Mouse (Mus musculus) G1E-ER4 (cell line): ENCODE measurements around the gene Oscar. TPM values are rescaled to one million over a fixed set of nuclear protein-coding genes. Genes with fewer than 3 reads are reported as not detected.

ENCODE experiments used
- GATA1 ChIP-seq: IDR thresholded peaks from one replicate; pipeline ENCODE4 v1.8.0; 2012; ENCODE audit warnings: low read length, inconsistent platforms
- polyA plus RNA-seq: library from polyadenylated mRNA; stranded (reverse); fragments of >175 nt; gene quantifications from 2 replicates; pipeline ENCODE4 v1.2.3, GENCODE M21; 2012

The Oscar gene
- not detected in 2 replicates for polyA plus RNA-seq

- TF ChIP-seq GATA1: no peak
Measured at GRCm38 (mm10) chr7:3616057-3616388, at the start of gene Oscar. Oscar (minus strand) TSS chr7:3616157.

GRCm38 (mm10) chr7:3665215-3666114 lies 49.5 kb upstream of the Oscar start, which contains the start of gene Leng1:
Leng1 (minus strand) TSS chr7:3665840.
- no peak for TF ChIP-seq GATA1

GRCm38 (mm10) chr7:3664524-3665214 lies 48.7 kb upstream of the Oscar start:
- no peak for TF ChIP-seq GATA1

GRCm38 (mm10) chr7:3658578-3658977 lies 42.6 kb upstream of the Oscar start:
- TF ChIP-seq GATA1: no peak

- no peak for TF ChIP-seq GATA1
Measured at GRCm38 (mm10) chr7:3656966-3657365, 41.0 kb upstream of the Oscar start.

GRCm38 (mm10) chr7:3646641-3647040 lies 30.7 kb upstream of the Oscar start:
- no peak for TF ChIP-seq GATA1

GRCm38 (mm10) chr7:3646188-3646587 lies 30.2 kb upstream of the Oscar start:
- no peak for TF ChIP-seq GATA1

- no peak for TF ChIP-seq GATA1
Measured at GRCm38 (mm10) chr7:3645488-3646025, 29.6 kb upstream of the Oscar start.

- TF ChIP-seq GATA1: no peak
Measured at GRCm38 (mm10) chr7:3644672-3645487, 28.9 kb upstream of the Oscar start, which contains the start of gene Cnot3. Cnot3 (plus strand) TSS chr7:3645268.

- TF ChIP-seq GATA1: no peak
Measured at GRCm38 (mm10) chr7:3644348-3644671, 28.4 kb upstream of the Oscar start.

- no peak for TF ChIP-seq GATA1
Measured at GRCm38 (mm10) chr7:3643843-3644242, 27.9 kb upstream of the Oscar start.

- no peak for TF ChIP-seq GATA1
Measured at GRCm38 (mm10) chr7:3643412-3643811, 27.5 kb upstream of the Oscar start.

- TF ChIP-seq GATA1: no peak
Measured at GRCm38 (mm10) chr7:3630478-3630815, 14.5 kb upstream of the Oscar start.

- TF ChIP-seq GATA1: no peak
Measured at GRCm38 (mm10) chr7:3629543-3630477, 13.9 kb upstream of the Oscar start, which contains the start of the genes Tfpt and Prpf31. Tfpt (minus strand) TSS chr7:3629929. Prpf31 (plus strand) TSS chr7:3629985.
